Mouse (Mus musculus) thymus, adult 2 months (tissue): ENCODE measurements around the gene Chil1.

Experiments used
- CTCF ChIP-seq: fragments of 200-500 bp; IDR thresholded peaks from 2 replicates; pipeline ENCODE4 v1.5.1; 2012; ENCODE audit warnings: mild to moderate bottlenecking, control low read depth, low read length, moderate library complexity, borderline replicate concordance; ENCODE audit not compliant: control insufficient read depth, poor library complexity, insufficient read depth; ENCODE audit errors: extremely low read depth
- POLR2A ChIP-seq: fragments of 200-500 bp; IDR thresholded peaks from 2 replicates; pipeline ENCODE4 v1.6.1; 2012; ENCODE audit warnings: mild to moderate bottlenecking, low read length, control low read depth, moderate library complexity; ENCODE audit not compliant: control insufficient read depth, poor library complexity, insufficient read depth; ENCODE audit errors: extremely low read depth

GRCm38 (mm10) chr1:134152626-134153590 is 29.1 kb upstream of the Chil1 start:
- TF ChIP-seq POLR2A = no peak
- TF ChIP-seq CTCF = no peak
